Mouse (Mus musculus) R1 (cell line): ENCODE data around the gene Mamdc4.

Experiments
- DNase-seq: peaks from one replicate; pipeline ENCODE4 v3.0.0-alpha.2; 2018; ENCODE audit warnings: low read depth, low spot score

The Mamdc4 gene

DNA sequence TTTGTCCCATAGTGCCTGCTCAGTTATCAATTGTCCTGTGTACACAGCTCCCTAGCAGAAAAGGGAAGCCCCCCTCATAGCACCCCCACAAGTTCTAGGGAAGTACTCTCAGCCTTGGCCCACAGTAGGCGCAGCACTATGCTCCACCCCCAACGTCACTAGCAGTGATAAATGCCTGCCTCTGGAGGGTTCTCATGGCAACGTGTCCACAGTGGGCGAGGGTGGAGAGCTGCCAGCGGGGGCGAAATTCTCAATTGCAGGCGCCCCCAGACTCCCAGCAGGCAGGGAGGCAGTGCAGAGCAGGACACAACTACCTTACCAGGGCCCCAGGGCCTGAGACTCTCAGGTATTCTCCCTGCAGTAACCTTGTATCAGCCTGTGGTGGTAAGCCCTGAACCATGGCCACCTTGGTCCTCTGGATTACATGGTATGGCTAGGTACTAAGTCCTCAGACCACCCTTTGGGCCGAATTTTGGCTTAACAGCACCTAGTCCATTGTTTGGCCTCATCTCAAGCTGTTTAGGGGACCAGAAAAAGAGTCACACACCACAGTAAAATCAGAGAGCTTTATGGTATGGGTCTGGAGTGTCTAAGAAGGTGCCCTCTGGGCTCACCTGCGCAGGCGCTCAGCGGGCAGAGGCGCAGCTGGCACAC lies 7.9 kb upstream of the Mamdc4 start:
- peak; percentile 33 for DNase-seq

GRCm38 (mm10) chr2:25581901-25582301 lies 7.3 kb upstream of the Mamdc4 start:
- no peak for DNase-seq

DNA sequence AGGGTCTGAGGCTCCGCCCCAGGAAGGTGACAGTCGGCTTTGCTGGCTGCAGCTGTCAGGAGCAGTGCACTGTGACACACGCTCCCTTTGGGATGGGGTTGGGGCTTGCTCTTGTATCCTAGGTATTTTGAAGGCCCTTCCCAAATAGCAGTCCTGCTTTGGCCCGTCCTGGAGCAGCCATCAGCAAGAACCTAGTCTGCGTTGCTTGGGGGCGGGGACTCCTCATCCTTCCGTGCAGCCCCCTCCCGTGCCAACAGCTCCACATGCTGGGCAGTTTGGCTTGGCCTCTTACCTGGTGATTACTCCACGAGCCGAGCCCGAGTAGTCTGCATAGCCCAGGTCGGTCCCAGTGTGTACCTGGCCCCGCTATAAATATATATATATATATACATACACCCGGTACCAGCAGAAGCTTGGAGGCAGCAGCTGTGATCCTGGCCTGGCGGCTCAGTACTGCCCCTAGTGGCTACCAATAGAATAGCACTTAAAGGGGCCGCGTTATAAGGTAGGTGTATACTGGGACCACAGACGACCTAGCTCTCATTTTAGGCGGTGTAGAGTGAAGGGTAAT lies 6.7 kb upstream of the Mamdc4 start, which contains the start of gene Ajm1:
TSS of gene Ajm1 (minus strand) at position 464 of the 571 bp plus-strand sequence.
- peak; percentile 66 for DNase-seq

DNA sequence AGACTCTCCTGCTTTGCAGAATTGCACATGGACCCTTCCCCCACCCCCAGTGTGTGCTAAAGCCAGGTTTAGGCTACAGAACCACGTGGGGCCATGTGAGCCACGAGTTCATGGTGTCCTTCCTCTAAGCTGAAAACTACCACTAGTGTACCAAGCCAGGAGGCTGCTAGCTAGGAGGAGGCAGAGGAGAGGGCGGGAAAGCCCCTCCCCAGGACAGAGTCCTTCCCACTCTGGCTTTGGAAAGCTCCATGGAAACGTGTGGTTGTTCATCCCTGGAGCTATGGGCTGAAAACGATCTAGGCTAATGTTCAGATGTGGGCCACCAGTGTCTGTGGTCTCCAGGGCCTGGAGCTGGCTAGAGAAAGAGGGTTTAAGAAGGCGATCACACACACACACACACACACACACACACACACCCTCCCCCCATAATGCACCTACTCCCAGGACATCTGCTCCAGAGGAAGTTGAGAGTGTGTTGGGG lies 6.0 kb upstream of the Mamdc4 start:
- no peak for DNase-seq

GRCm38 (mm10) chr2:25579737-25580460 lies 5.3 kb upstream of the Mamdc4 start:
- DNase-seq = peak; percentile 84

GRCm38 (mm10) chr2:25578796-25579736 lies 4.4 kb upstream of the Mamdc4 start:
- DNase-seq = peak; percentile 47

DNA sequence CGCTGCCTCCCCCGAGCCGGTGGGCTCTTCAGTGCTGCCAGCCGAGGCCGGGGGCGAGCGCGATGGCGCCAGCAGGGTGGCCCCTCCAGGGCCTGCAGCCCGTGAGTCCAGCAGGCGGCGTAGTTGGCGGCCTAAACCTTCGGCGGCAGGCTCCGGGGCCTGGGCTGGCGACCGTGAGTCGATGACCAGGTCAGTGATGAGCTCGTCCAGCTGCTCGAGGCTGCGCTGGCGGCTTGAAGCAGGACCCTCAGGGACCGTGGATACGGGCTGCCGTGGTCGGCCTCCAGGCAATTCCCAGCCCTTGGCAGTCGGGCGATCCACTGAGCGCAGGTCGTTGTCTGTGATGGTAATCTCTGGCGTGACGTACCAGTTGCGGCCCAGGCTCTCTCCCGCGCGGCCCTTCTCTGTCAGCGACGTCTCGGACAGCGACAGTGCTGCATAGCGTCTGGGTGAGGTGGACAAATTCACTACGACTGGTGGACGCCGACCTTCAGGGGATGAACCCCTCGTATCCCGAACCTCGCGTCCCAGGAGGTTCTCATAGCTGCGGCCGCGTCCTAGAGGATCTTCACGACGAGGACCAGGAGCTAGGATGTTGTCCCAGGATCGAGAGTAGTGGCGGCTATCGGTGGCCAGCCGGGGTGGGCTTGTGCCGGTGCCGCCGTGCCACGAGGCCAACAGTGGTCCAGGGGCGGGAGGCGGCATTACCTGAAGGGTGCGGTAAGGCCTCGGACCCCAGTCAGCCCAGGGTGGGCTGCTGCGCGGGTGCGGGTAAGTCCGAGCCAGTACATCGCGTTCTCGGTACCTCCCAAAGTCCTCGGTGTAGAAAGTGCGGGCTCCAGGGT lies 3.5 kb upstream of the Mamdc4 start:
- peak; percentile 35 for DNase-seq

- peak; percentile 35 for DNase-seq
These were observed 2.6 kb upstream of the Mamdc4 start for GRCm38 (mm10) chr2:25576965-25577891.

GRCm38 (mm10) chr2:25576028-25576850 lies 1.6 kb upstream of the Mamdc4 start:
- DNase-seq = peak; percentile 16

DNA sequence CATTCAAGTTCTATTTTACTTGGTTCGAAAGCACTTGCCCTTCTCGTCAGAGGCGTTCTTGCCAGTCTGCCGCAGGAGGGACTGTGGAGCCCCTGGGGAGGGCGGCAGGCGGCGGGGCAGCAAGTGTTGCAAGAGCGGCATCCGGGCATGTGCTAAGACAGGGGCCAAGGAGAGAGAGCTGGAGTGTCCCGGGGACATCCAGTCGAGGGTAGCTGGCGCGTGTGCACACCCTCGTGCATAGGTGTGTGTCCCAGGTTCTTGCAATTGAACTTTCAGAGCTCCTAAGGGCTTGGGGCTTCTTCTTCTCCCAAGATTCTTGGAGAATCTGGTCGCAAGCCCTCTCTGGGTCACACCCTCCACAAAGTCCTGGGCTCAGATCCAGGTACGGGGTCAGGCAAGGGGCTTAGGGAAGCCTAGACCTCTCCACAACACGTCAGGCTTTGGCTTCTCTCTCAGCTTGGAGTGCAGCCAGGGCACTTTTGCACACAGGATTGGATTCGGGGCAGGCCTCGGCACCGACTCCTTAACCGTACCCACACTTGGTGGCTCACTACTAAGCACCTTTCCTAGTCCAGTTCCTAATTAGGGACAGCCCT lies 885 bp upstream of the Mamdc4 start:
- DNase-seq = peak; percentile 23

- DNase-seq = no peak
These were observed 509 bp downstream of the Mamdc4 start for GRCm38 (mm10) chr2:25574136-25574535.

- no peak for DNase-seq
These were observed 1.6 kb downstream of the Mamdc4 start for GRCm38 (mm10) chr2:25573068-25573467.

- DNase-seq = no peak
These were observed 3.4 kb downstream of the Mamdc4 start for GRCm38 (mm10) chr2:25571221-25571620.

DNA sequence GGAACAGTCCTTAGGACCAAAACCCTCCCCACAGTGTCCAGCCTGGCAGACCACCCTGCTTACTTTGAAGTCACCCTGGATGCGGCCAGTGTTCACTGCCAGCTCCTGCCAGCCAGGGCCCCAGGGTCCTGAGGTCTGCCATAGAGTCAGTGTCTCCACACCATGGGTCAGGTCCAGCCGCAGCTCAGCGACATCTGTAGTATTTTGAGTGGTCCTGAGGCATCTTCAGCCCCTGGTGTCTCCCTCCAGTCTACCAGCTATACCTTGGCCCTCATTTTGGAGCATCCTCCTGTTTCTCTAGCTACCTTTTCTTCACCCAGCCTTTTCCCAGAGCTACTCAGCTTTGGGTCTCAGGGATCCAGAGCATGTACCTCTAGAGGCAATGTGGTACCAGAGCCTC lies 5.3 kb downstream of the Mamdc4 start:
- no peak for DNase-seq

DNA sequence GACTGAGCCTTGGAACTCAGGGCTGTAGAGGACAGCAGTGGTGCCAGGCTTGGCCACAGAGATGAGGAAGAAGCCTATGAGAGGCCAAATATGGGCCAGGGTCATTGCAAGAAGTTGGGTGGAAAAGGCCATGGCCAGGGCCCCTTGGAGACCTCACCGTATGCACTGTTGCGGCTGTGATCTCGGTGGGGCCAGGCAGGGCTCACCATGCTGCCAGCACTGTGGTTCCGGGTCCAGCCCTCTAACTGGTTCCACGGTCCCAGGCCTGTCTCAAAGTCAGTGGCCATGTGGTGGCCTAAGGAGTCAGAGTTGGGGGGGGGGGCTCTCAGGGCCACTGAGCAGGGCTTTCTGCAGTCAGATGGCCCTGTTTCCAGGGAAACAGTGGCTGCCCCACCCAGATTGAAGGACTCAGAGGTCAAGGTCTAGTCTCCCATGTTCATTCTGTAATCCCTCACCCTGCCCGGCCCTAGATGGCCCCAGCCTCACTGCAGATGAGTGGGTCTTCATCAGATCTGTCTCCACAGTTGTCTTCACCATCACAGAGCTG lies 6.1 kb downstream of the Mamdc4 start:
- DNase-seq = peak; percentile 45

- DNase-seq = no peak
These were observed 8.1 kb downstream of the Mamdc4 start for GRCm38 (mm10) chr2:25566558-25566957.

GRCm38 (mm10) chr2:25565741-25566140 lies 8.9 kb downstream of the Mamdc4 start:
- no peak for DNase-seq

GRCm38 (mm10) chr2:25561946-25562345 lies 12.7 kb downstream of the Mamdc4 start:
- DNase-seq = no peak
